Comparison of ENCODE assay signal across 16 mouse cellular contexts in the genomic region with DNA sequence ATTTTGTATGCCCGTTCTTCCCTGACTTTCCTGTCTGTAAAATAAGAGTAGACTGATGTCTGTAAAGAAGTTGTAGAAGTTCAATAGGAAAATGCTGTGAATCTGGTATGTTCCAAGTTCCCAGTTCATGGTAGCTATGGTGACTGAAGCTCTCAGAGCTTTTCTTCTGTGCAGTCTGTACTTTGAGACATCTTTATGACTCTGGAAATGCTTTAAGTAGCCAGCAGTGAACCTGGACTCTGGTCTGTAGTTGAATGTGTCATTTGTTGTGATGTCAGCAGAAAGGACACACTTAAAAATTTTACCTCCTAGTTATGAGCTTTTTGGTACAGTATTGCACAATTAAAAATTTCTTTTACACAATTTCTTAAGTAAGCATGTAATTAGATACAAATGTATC.
"Had no signal": no experiment of that assay in that cellular context is flagged by ENCODE, and none has a peak within 500 bp of the region (broad histone marks: within the 10 kb centered on the region; RNA-seq: fewer than 3 reads in every experiment).

No protein-coding gene starts in this region.

- H3K4me2 ChIP-seq: lung, embryonic 15.5 days; midbrain, embryonic 12.5 days; midbrain, embryonic 15.5 days; neural tube, embryonic 12.5 days; stomach, embryonic 15.5 days had no signal

- DNase-seq: liver, postnatal 0 days; lung, adult 2 months; lung, postnatal 14 days; lung, postnatal 36 days; right cerebral cortex, postnatal 14 days; thymus, adult 2 months; thymus, postnatal 36 days had no signal

- H3K27ac ChIP-seq: lung, embryonic 15.5 days; macrophage; midbrain, embryonic 12.5 days; midbrain, embryonic 15.5 days; neural tube, embryonic 12.5 days; stomach, embryonic 15.5 days; stomach, postnatal 0 days had no signal

- H3K9ac ChIP-seq: liver, postnatal 0 days; lung, embryonic 15.5 days; midbrain, embryonic 12.5 days; midbrain, embryonic 15.5 days; neural tube, embryonic 12.5 days; stomach, embryonic 15.5 days had no signal

- ATAC-seq: liver, postnatal 0 days; lung, postnatal 0 days; midbrain, embryonic 15.5 days had no signal

- H3K27me3 ChIP-seq: lung, embryonic 15.5 days; megakaryocyte, embryonic 14.5 days; midbrain, embryonic 12.5 days; midbrain, embryonic 15.5 days; neural tube, embryonic 12.5 days; stomach, embryonic 15.5 days had no signal

- H3K4me1 ChIP-seq: lung, embryonic 15.5 days; midbrain, embryonic 12.5 days; stomach, embryonic 15.5 days had no signal

- H3K36me3 ChIP-seq: lung, embryonic 15.5 days; midbrain, embryonic 12.5 days; midbrain, embryonic 15.5 days; stomach, embryonic 15.5 days had no signal

- H3K9me3 ChIP-seq: lung, embryonic 15.5 days; megakaryocyte, embryonic 14.5 days; midbrain, embryonic 12.5 days; midbrain, embryonic 15.5 days; neural tube, embryonic 12.5 days; stomach, embryonic 15.5 days had no signal

- H3K4me3 ChIP-seq: lung, embryonic 15.5 days; megakaryocyte, embryonic 14.5 days; midbrain, embryonic 12.5 days; midbrain, embryonic 15.5 days; neural tube, embryonic 12.5 days; stomach, embryonic 15.5 days had no signal
